Mouse (Mus musculus) 3134 (cell line): Measurements from ENCODE around the gene Ubxn11.
A peak's percentile ranks its signal among the peaks of the same experiment; 100 is the strongest.

Experiments used
- DNase-seq: peaks from one replicate; pipeline ENCODE4 v3.0.0-alpha.2; 2011; ENCODE audit warnings: low spot score; ENCODE audit not compliant: insufficient read length; ENCODE audit errors: extremely low read depth

Gene Ubxn11

DNA sequence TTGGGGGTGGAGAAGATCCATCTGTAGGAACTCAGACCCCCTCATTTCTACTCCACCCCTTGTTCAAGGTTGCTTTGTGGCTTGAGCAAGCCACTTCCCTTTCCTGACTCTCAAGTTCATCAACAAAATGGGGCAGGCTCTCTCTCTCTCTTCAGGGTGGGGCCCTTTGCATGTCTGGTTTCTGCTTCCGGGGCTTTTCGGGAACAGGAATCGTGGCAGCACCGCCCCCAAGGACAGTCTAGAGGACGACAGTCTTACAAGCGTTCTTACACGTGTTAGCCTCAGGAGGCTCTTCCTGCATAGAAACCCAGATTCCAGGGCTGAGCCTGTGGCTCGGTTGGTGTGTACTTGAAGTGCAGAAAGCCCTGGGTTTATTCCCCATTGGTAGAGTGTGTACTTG lies 14.6 kb downstream of the Ubxn11 start:
- no peak for DNase-seq

DNA sequence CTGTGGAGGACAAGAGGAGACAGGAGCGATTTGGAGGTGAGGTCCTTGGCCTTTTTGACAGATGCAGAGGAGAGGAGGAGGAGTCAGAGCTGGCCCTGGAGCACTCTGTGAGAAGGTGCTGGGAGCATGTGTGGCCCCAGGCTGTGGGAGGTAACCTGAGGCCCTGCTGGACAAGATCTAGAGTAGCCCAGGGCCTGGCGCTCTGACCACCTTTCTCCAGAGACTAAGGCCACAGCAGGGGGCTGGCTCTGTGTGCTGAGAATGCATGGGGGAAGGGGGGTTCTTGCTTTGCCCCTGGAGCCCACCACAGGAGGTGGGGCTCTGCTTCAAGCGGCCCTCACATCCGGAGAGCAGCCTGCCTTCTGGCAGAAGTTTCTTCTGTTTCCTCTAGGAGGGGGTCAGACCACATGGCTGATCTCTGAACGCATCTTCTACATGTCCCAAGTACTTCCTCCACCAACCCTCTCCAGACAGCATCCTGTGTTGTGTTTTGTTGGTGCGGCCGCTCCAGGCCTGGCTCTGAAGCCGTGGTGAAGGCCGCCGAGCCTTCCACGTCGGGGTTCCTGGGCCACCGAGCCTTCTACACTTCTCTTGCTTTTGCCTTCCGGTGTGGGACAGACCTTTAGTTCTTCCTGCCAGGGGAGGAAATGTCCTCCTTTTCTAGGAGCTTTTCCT lies 15.9 kb downstream of the Ubxn11 start:
- DNase-seq, result no peak

DNA sequence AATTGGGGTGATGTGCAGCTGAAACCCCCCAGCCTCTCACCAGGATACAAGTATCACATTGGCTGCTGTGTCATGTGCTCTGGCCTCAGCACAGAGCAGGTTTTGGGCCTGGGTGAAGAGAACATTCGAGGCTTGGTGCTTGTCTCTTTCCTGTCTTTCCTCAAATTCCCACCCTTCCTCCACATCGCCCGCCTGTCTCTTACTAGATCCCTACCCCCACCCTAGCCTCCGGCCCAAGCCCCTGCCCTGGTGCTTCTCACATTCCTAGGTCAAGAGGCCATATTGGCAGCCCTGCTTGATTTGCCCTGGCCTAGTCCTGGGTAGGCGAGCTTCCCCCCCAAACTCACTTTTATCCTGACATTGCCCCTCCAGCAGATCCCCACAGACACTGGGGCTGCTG lies 16.7 kb downstream of the Ubxn11 start:
- DNase-seq, result no peak

DNA sequence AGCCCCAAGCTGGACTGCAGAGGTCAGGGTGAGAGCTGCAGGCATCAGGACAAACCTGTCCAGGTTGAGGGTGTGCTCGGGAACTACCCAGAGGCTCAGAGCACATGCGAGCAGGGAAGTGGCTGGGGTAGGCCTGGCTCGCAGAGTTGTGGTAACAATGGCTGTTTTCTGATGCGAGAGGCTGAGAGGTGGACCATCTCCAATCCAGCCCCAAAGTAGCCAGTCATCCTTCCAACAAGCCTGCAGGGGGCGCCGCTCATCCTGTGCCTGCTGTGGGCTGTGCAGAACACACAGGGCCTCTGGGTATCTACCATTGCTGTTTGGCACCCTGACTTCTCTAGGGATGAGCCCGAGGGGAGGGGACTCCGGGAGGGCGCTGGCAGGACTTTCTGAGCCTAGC lies 17.3 kb downstream of the Ubxn11 start:
- DNase-seq, result no peak

DNA sequence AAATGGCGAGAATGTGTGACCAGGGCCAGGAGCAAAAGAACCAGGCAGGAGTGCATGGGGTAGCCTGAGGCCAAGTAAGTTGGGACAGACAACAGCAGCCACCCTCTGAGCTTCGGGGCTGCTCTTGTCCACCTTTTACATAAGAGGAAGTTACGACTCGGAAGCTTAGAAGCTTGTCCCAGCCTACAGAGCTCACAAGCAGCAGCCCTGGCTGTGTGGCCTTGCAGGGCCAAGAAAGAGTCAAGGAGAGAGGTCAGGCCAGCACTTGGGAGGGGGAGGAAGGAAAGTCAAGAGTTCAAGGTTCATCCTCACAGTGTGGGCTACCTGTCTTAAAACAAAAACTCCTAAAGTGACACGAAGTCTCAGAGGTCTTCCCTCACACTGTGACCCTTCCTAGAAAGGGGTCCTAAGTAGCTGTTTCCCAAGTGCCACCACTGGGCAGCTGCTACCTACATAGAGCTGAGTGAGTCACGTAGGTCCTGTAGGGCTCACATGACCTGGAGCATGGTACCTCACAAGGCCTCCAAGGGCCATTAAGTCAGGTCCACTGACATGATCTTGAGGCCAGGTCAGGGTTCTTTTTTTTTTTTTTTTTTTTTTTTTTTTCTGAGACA lies 17.9 kb downstream of the Ubxn11 start:
- DNase-seq, result no peak

DNA sequence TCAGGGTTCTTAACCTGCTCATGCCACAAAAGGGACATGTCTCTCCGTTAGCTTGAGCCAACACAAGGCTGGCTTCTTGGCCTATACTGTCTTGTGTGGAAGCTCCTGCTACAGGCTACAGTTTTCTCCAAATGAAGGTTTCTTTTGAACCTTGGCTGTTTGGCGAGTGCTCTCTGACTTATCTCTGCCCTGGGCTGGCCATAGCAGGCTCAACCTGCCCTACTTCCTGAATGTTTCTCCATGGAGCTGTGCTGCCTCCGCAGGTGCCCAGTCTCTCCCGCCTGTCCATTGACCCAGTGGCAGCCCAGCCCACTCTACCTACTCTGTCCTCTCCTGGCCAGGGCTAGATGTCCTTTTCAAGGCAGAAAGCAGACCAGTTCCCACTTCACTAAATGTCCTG lies 18.5 kb downstream of the Ubxn11 start:
- DNase-seq, result no peak

DNA sequence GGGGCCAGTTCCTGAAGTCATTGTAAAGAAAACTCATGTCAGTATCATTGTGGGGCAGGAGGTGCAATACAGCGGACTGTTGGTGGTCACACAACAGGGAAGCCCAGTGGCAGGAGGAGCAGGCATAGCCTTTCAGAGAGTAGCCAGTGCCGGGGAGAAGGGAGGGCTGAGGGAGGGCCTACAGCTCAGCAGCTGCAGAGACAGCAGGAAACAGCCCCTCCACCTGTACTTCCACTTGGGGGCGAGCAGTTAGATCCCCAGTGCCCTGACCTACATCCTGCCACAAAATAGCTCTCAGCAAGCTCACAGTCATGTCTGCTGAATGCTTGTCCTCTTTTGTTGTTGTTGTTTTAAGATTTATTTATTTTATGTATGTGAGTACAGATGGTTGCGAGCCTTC lies 19.2 kb downstream of the Ubxn11 start:
- no peak for DNase-seq

DNA sequence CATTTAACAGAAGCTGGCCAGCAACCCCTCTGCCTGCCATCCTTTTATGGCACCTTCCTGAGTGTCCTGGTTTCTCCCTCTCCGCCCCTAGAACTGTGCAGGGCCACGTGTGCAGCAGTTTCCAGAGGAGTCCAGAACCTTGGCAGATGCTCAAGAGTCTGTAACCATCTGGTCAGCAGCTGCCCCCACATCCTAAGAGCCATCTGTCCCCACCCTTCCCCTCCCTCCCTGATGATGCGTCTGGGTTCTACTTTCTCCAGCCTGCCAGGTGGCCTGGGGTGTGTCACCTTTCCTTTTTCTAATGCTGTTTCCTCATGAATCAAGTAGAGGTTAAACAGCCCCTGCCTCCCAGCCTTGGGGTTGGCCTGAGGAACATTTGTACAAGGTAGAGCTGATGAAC lies 19.9 kb downstream of the Ubxn11 start:
- no peak for DNase-seq

DNA sequence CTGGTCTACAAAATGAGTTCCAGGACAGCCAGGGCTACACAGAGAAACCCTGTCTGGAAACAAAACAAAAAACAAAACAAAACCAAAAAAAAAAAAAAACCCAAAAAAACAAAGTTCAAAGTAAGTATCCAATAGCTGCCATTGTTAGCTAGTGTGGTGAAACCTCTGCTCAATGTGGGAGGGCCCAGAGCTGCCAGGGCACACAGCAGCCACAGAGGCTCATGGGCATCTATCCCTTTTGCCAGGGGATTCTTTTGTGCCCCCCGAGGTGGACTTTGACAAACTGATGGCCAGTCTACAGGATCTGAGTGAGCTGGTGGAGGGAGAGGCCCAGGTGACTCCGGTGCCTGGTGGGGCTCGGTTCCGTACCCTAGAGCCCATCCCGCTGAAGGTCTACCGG lies 20.8 kb downstream of the Ubxn11 start:
- no peak for DNase-seq

DNA sequence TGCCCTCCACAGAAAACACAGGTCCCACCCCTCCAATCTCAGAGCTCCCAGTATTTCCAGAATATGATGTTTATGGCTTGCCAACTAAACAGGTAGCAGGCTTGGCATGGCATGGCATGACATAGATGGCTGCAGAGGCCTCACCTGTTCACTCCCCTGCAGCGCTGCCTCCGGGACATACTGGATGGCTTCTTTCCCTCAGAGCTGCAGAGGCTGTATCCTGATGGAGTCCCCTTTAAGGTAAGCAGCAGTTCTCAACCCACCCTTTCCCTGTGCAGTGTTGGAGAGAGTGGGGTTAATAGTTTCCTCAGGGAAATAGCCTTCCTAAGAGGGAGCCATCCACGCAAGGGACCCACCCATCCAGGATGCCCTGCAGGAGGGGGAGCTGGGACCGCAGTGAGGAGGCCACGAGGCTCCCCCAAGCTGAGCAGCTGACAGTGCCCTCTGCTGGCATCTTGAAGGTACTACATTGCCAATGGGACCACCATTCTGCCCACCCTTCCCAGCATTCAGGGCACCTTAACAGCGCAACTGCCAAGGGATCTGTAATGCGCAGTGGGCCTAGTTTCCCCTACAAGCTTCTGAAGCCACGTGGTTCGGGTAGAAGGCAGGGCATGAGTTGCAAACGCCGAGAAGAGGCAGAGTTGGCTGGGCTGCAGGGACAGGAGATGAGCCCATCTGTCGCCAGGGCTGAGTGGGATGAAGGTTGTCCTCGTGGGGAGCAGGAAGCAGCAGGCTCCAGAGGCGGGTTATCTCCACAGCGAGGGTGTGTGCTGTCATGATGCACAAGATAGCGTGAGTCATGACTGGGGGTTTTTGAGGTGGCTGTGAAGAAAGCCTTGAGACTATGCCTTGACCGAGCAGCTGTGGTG lies 21.5 kb downstream of the Ubxn11 start:
- peak; percentile 44 for DNase-seq

DNA sequence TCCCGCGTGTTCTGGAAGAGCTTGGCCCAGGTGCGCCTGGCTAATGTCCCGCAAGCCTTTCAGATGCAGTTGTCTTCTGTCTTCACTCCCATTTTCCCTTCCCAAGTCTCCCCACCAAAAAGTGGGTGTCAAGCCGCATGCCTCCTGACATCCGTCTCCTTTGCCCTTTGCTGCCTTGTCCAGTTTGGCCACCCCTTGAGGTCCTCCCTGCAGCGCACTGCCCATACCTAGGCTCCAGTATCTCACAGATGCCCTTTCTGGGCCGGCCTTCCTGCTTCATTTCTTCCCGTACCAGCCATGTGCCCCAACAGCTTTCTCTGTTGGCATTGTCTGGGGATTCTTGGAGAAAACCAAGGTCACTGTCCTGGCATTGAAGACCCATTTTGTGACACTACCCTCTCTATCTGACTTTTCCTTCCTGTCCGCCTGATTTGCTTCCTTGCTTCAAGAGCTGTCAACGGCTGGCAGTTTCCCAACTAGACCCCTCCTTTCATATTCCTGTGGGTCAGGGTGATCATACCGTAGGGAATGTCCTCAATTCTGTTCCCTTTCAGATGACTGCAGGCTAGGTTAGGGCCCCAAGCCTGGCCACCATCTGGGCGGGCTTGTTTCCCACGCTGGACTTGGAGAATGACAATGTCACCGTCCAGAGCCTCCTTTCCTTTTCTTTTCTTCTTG lies 23.2 kb downstream of the Ubxn11 start:
- no peak for DNase-seq

DNA sequence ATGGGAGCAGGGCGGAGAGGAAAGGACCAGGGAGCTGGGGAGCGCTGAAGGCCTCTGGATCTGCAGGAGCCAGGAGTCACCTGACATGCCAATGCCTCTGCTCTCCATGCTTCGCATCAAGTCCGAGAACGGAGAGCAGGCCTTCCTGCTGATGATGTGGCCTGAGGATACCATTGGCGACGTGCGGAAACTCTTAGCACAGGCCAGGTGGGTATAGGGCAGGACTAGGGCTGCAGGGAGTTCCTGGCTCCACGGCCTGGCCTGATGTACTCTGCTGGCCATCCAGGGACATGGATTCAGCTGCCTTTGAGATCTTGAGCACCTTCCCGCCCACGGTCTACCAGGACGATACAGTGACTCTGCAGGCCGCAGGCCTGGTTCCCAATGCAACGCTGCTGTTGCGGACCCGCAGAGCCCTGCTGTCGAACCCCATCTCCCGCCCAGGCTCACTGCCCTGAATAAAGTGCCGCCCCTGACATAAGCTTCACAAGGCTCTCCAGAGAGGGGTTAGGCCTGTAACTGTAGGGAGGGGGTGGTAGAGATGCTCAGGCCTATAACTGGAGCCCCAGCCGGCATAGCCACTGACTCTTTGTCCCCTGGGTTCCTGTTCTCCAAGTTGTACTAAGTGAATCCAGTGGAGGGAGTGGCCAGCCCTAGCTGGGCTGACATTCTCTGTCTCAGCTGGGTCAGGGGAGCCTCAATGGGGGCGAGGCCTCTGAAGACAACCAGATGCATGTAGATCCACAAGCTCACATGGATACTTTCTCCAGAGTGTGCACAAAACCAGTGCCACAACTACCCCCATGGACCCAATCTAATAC lies 24.1 kb downstream of the Ubxn11 start:
- DNase-seq, result no peak

DNA sequence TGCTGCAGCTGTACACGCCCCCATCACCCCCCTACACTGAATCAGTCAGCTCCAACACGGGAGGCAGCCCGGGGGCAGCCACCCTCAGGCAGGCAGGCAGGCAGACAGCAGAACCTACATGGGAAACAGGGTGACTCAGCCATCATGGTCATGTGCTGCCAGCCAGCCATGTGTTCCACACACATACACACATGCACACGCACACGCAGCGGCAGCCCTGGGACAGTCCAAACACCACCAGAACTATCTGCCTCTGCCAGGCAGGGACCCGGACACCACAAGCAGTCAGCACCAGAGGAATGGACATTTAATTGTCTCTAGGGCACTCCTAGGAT lies 24.7 kb downstream of the Ubxn11 start:
- DNase-seq, result no peak

DNA sequence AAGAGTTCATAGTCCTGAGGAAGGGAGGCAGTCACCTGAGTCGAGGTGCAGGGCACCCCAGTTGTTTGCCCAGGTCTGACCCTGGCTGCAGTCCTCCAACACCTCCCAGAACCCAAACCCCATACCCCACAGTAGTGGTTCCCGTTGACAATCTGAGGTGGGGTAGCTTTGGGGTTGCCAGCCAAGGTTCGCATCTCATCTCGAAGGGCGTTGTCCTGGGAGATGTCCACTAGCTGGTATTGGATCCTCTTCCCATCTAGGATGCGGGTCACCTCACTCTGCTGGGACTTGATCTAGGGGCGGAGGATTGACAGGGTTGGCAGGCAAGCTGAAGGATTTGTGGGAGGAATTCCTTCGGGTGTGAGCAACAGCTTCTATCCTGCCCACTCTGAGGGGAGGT lies 25.4 kb downstream of the Ubxn11 start:
- DNase-seq, result no peak

DNA sequence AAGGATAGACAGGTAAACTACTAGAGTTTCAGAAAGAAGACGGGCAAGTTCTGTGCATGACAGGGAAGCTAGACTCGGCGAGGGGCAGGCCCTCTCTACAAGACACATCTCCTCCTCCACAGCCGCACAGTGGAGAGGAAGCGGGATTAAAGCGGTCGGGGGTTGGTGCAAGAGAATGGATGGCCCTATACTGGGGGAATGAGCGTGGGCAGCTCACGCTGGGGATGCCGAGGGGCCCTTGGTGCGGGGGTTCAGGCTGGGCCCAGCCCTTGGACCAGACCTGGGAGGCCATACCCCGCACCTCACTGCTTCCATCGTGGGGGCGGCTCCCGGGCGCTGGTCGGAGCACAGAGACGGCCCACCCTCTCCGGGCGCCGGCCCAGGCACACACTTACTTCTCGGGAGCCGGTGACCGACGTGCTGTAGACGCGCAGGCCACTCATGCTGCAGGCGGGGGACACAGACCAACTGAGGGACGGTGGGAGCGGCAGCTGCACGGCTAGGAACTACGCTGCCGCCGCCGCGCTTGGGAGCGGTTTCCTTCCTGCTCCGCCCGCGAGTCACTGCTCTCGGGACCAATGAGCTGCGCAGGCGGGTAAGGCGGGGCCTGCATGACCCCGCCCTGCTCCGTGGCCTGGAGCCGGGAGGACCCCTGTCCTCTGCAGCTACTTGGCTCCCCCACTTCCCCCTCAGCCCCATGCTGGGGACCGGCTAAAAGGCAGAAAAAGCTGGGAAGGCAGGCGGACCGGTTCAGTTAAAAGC lies 26.0 kb downstream of the Ubxn11 start, which contains the start of gene Sh3bgrl3:
TSS of gene Sh3bgrl3 (minus strand) at position 569 of the 762 bp plus-strand sequence.
- peak; percentile 87 for DNase-seq

DNA sequence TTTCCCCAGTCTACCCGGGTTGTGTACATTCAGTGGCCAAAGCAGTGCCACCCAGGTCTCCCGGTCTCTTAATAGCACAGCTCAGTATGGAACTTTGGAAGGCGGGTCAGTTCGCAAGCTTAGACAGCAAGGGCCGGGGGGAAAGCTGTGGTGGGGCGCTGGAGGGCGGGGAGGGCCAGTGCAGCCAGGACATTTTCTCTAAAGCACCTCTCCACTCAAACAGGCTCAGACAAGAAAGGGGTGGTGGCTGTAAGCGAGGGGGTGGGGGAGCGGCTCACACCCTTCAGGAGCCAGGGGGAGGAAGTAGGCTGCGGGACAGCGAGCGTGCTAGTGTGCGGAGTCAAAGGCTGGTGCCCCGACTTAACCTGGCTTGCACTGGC lies 26.6 kb downstream of the Ubxn11 start:
- DNase-seq, result no peak

DNA sequence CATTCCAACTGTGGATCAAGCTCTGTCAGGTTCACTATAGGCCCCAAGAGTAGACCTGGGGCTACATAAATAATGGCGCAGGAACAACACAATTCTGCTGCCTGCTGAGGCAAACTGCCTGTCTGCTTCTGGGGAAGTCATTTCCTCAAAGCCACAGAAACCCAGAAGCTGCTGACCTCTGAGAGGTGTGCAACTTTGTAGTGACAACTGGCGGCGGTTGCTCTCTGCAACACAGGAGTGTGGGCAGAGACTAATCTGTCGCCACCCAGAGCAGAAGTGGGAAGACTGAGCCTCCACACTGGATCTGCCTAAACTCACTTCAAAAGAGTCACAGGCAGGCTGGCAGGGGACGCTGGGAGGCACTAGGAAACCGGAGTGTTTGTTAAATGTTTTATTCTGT lies 27.1 kb downstream of the Ubxn11 start:
- no peak for DNase-seq

DNA sequence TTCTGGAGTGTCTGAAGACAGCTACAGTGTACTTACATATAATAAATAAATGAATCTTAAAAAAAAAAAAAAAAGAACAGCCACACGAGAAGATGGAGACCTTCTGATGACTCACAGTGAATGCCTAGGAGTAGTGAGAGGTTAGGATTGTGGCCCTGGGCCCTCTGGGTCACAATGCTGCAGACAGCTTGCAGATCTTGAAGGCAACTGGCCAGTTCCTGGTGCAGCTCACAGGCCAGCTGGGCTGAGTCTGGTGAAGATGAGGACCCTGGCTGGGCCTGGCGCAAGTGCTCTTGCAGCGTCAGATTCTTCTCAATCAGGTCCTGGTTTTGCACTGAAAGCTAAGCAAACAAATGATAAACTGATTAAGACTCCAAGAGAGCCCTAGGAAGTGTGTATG lies 29.7 kb downstream of the Ubxn11 start:
- no peak for DNase-seq

DNA sequence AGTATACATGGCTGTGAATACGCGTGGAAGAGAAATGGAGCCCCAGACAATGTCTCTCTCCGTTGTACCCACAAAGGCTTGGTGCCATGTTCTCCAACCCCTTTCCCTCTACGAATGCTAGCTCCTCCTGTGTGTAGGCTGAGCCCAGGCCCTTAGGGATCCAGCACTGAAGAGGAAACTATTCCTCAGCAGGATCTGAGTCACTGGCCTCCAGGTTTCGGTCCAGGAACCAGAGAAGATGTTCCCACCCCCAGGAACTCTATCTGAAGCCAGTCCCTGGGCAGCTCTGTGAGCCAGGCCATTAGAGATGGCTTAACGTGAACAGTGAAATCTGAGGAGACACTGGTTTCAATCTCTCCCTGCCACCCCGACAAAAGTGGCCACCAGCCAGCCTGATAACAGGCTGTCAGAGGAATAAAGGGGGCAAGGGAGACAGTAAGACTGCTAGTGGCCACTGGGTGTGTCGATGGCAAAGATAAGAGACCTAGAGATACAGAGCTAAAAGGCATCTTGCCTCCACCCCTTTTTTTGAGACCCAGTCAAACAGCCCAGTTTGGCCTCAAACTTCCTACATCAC lies 30.2 kb downstream of the Ubxn11 start:
- DNase-seq, result no peak
